Mouse (Mus musculus) gastrocnemius, postnatal 36 days (tissue): ENCODE data around the gene Fam240a. TPM values are rescaled to one million over a fixed set of nuclear protein-coding genes. Genes with fewer than 3 reads are reported as not detected.

Experiments
- DNase-seq, 2 experiments: peaks; one replicate each; pipeline ENCODE4 v3.0.0; 2022
- intact Hi-C: fragments of 180-260 bp; cut with DNase I; formaldehyde crosslinking; loops from one replicate; pipeline ENCODE4 v1.15.1; 2025
- long read RNA-seq, 2 experiments: library from polyadenylated mRNA; stranded (forward); transcript quantifications; one replicate each; pipeline ENCODE4 v2.0.0; 2021
- total RNA-seq, 2 experiments: library from RNA; stranded (reverse); gene quantifications; 2 replicates each; pipeline ENCODE4 v1.2.3; 2021

The Fam240a gene
- total RNA-seq = 1 to 10 TPM in 1 of 2 experiments, not detected in 1; 1.2 TPM
- long read RNA-seq, experiment 1 = 0 reads
- long read RNA-seq, experiment 2 = 0 reads

DNA sequence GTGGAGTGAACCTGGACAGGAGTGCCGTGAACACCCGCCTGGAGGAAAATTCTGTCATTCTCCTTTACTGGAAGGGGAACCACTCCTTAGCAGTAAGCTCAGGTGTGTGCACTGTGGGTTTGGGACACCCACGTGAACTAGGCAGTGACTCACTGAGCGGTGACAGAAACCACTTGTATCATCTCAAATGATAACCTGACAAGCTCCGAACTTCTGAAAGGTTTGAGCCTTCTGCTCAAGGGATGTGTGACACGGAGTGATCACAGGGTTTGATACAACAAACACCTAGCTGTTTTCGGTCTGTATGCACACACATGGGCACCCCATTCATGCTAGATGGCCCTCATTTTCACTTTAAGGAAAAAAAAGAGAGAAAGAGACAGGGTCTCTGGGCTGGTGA is at the start of gene Fam240a:
TSS of gene Fam240a (minus strand) at position 76 of the 400 bp plus-strand sequence.
- intact Hi-C loops = no loop called here

DNA sequence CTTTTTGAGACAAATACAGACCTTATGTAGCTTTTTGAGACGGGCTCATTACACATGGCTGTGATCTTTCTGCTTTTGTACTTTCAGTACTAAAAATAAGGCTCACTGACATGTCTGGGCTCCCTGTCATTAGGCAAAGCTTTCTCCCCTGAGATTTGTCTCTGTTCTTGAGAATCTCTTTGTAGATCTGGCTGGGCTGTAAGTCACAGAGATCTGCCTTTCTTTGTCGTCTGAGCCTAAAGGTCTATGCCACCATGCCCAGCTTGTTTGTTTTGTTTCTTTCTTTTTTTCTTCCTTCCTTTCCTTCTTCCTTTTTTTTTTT is 49.2 kb upstream of the Fam240a start:
- intact Hi-C loops = no loop called here
- DNase-seq = no peak

More for the DNA sequence above, at the start of gene Fam240a:
- DNase-seq = no peak

DNA sequence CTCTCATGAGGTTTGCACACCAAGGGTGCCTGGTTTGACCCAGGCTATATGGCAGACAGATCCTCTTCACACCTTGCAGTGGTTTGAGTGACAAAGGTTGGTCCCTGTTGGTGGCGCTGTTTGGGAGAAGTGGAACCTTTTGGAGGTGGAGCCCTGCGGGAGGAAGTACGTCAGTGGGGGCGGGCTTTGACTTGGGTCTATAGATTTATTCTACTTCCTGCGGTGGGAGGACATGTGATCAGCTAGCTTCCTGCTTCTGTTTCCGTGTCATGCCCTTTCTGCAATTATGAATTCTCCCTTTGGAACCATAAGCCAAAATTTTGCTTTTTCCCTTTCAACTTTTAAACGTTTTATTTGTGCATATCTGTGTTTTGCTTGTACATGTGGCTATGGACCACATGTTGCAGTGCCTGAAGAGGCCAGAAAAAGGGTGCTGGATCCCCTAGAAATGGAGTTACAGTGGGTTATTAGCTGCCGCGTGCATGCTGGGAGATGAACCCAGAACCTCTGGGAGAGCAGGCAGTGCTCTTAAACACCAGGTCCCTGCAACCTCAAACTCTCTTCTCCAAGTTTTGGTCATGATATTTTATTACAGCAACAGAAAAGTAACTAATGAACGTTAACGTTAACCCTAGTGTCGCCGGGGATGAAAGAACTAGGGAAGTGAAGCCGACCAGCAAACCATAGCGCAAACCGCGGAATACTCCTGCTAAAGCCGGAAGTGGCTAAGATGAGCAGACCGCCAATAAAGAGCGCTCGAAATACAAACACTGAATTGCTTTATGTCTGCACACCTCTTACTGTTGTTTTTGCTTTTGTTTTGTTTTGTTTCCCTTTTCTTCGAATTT is 48.6 kb upstream of the Fam240a start:
- intact Hi-C loops = no loop called here

GRCm38 (mm10) chr9:110963566-110964115 is 47.0 kb upstream of the Fam240a start:
- intact Hi-C loops = no loop called here
- DNase-seq = no peak

More for the DNA sequence above, 48.6 kb upstream of the Fam240a start:
- no peak for DNase-seq

DNA sequence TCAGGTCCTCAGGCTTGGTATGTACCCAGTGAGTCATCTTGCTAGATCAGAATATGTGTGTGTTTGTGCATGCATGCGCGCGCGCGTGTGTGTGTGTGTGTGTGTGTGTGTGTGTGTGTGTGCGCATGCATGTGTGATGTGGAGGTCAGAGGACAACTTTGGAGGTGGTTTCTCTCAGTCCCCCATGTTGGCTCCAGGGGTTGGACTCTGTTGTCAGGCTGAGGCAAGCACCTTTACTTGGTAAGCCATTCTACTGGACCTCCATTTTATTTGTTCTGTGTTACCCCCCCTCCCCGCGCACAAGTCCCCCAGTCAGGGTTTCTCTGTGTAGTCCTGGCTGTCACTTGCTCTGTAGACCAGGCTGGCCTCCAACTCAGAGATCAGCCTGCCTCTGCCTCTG is 44.7 kb upstream of the Fam240a start:
- DNase-seq = no peak
- intact Hi-C loops = no loop called here

DNA sequence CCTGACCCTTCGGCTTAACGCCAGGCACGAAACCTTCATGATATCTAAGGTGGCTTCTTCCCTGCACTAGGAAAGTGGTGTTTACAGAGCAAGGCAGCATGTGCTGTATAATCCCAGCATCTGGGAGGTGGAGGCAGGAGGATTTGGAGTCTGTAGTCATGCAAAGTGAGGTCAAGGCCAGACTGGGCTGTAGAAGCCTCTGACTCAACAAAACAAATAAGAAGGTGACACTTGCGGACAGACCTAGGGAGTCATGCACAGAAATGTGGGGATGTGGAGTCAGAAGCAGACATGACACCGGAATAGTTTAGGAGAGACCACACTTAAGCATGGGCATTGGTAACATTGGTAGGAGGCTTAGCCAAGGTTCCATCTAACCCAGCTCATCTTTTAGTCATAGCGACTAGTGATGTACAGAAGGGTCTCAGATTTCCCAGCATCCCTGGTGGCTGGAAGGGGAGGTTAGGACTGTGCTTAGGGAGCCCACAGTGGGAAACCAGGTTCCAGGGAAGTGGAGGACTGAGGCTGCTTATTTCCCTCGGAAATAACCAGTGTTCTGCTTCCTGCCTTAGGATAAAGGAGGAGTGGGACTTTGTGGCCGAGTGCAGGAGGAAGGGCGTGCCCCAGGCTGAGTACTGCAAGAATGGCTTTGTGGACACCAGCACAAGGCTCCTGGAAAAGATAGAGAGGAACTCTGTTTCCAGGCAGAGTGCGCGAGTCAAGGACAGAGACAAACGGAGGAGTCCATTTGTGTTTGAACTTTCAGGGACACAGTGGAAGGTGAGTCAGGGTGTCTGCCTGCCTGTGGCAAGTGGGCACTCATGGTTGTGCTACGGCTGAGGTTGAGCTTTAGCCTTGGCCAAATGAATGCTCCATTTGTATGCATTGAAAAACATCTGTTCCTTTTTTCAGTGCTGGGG is 43.8 kb upstream of the Fam240a start:
- DNase-seq = no peak
- intact Hi-C loops = no loop called here

DNA sequence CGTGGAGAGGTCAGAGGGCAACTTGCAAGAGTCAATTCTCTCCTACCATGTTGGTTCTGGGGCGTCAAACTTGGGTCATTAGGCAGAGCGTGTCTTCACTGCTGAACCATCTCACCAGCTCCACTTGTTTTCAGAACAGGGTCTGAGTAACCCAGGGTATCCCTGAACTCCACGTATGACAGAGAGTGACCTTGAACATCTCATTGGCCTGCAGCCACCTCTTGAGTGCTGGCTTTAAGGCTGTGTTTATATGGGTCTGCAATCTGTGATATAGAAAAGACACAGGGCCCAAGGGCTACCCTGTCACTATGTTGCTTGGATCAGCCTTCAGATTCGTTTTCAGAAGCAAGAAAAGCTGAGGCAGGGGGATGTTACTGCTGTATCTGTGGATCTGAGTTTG is 43.0 kb upstream of the Fam240a start:
- DNase-seq = no peak
- intact Hi-C loops = no loop called here

- peak in 1 of 2 experiments; percentile 11 for DNase-seq
- intact Hi-C loops = no loop called here
These were observed 39.3 kb upstream of the Fam240a start for GRCm38 (mm10) chr9:110955962-110956361.

DNA sequence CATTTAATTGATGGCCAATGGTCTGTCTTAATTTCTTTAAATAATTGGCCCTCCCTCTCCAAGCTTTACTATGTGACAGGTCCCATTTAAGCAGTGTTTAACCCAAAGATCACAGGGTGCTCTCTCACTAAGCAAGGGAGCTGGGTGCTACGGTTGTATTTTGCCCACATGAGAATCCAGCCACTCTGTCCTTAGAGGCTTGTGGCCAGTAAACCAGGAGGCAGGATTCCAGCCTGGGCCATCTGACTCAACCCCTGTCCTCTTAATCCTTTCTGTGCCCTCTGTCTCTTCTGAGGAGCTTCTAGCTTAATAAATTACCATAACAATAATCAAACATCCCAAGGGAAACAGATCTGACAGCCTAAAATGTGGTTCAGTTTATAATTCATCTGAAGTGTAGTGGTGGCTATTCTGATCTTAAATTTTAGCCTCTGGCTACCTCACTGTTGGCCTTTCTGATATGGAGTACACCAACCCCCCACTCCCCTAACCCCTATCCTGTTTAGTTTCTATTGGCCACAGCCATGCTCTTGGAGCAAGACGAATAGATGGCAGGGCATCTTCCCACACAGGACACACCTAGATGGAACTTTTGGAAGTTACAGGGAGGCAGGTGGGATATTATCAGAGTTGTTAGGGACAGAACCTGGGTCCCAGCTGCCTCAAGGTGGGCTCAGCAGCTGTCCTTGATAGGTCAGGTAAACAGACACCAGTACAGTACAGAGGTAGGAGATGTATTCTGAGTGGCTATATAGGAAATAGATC is 38.2 kb upstream of the Fam240a start:
- intact Hi-C loops = loop anchor here (1.0 kb wide), 1 partner anchor 33 kb away; no protein-coding TSS in a partner anchor
- DNase-seq = no peak

GRCm38 (mm10) chr9:110953550-110954461 is 37.1 kb upstream of the Fam240a start:
- DNase-seq = peak; percentile 59 to 68
- intact Hi-C loops = loop anchor here (1.0 kb wide), 1 partner anchor 32 kb away; no protein-coding TSS in a partner anchor

DNA sequence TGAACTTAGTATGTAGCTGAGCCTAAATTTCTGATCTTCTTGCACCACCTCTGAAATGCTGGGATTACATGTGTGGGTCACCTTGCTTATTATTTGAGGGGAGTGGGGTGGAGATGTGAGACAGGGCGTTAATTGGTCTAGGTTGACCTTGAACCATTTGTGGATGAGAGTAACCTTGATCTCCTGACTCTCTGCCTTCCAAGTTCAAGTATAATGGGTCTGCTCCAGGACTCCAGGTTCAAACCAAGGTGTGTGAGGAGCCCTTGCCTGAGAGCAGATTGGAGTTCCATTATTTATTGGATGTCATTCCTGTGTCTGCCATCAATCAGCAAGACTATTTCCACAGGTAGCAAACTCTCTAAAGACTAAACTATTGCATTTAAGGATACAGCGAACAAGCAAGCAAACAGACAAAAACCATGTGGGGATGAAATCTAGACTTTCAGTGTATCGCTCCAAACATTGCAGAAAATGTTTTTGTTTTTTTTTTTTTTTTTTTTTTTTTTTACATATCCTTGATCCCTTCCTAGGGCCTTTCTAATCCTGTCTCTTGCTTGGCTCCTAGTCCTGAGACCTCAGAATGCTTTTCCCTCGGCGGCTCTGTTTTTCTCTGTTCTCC is 36.4 kb upstream of the Fam240a start:
- intact Hi-C loops = no loop called here
- DNase-seq = no peak

DNA sequence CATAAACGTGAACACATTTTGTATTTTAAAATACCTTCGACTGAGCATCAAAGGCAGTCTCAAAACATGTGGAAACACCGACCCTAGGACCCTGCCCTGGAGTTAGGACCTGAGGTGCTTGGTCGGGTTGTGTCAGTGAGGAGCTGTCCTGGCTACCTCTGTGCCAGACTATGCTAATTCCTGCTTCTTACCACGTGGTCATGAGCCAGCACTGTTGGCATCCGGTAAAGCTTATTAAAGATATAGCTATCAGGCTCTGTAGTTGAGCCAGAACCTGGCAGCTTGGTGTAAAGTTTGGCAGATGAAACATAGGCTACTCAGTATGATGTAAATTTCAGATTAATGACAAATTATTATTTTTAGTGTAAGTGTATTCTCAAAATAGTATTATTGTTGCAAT is 35.7 kb upstream of the Fam240a start:
- DNase-seq = no peak
- intact Hi-C loops = no loop called here

GRCm38 (mm10) chr9:110951866-110952265 is 35.2 kb upstream of the Fam240a start:
- intact Hi-C loops = no loop called here

DNA sequence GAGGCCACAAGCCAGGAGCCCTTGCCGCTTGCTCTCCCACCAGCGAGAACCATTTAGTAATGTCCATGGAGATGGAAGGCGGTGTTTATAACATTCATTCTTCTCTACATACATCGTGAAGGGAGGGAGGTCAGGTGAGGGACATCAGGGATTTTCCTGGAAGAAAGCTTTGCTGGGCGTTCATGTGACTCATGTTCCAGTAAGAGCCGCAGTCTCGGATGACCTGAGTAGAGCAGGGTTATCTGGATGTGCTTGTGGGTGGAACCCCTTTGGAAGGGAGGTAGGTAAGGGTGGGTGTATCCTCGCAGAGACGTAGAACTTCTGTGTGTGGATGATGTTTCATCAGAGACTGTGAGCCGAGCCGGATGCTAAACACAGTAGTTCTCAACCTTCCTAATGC is 34.7 kb upstream of the Fam240a start, which contains the start of gene Lrrc2:
TSS of gene Lrrc2 (plus strand) at position 149 of the 400 bp plus-strand sequence.
- DNase-seq = no peak
- intact Hi-C loops = no loop called here

More at GRCm38 (mm10) chr9:110951866-110952265, 35.2 kb upstream of the Fam240a start:
- DNase-seq = no peak

GRCm38 (mm10) chr9:110950109-110950508 is 33.4 kb upstream of the Fam240a start:
- DNase-seq = no peak
- intact Hi-C loops = no loop called here

DNA sequence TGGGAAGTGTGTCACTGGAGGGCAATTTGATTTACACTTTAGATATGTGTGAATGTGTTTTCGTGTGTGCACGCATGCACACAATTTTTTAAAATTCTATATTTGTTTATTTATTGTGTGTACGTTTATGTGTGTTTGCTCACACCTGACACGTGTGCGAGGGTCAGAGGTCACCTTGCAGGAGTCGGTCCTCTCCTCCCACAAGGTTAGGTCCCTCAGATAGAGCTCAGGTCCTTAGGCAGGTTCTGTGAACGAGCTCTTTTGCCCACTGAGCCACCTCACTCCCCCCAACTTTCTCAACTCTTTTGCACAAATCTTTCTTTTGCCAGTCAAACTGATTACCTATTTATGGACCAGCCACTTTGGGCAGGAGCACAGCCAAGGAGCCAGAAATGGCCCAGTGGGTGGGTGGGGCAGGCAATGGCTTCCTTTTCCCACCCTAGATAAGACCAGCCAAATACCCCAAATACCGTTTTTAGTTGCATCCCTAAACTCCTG is 32.2 kb upstream of the Fam240a start:
- no peak for DNase-seq
- intact Hi-C loops = no loop called here

GRCm38 (mm10) chr9:110947900-110948299 is 31.2 kb upstream of the Fam240a start:
- DNase-seq = no peak
- intact Hi-C loops = no loop called here

- DNase-seq = no peak
- intact Hi-C loops = no loop called here
These were observed 30.6 kb upstream of the Fam240a start for GRCm38 (mm10) chr9:110947261-110947661.
